Mouse (Mus musculus) adrenal gland, postnatal 10 days (tissue): ENCODE measurements around the gene Wdr17. TPM values are rescaled to one million over a fixed set of nuclear protein-coding genes. Genes with fewer than 3 reads are reported as not detected.

Experiments
- DNase-seq: peaks from one replicate; pipeline ENCODE4 v3.0.0; 2021; ENCODE audit warnings: mixed read lengths
- total RNA-seq, 2 experiments: library from RNA; stranded (reverse); gene quantifications; 2 replicates each; pipeline ENCODE4 v1.2.3; 2021

Wdr17 gene
- total RNA-seq, 2 experiments from 2014 or later: 0.54 to 0.64 TPM

GRCm38 (mm10) chr8:54597386-54597785 lies 289.6 kb downstream of the Wdr17 start:
- DNase-seq: no peak

DNA sequence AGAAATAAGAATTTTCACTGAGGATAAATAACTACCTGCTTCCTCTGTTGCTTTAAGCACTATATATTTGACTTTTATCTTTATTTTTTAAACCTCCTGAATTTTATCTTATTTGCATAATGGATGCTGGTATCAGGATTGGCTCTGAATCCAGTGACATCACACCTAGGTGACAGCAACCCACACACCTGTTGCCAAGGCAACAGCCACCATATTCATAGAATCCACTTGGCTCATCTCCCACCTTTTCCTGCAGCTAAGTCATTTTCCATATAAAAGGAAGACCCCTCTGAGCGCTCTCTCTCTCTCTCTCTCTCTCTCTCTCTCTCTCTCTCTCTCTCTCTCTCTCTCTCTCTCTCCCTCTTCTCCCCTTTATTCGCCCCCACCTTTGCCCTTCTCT lies 290.0 kb downstream of the Wdr17 start:
- no peak for DNase-seq

DNA sequence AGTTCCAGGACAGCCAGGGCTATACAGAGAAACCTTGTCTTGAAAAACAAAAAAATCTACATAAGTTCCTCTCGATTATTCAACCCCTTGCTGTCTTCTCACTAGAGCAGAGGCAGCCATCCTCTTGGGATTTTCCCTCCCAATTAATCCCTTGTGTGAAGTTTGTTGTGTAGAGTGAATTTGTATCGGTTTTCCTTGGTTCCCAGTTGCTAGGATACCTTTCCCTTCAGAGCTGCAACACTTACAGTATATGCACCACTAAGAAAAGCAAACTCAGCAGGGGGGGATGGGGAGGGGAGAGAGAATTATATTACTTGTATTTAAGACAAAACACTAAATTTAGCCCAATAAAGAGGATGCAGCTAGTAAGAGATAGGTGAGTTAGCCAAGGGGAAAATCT lies 290.9 kb downstream of the Wdr17 start:
- DNase-seq: no peak

DNA sequence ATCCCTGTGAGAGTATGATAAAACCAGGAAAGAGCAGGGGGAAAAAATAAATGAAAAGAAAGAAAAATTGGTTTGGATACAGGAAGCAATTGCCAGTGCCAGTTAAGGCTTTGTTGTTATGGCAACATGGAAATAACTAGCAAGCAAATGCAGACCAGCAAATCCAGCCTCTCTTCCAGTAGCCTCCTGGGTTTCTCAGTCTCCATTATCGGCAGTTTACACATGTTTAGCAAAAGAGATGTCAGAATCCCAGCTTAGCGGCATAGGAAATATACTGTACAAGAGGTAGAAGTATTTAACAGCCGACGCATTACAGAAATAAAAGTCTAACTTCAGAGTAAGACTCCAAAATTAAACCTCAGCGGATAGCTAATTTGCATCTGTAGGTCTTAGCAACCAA lies 292.4 kb downstream of the Wdr17 start:
- DNase-seq: no peak

GRCm38 (mm10) chr8:54582886-54583285 lies 304.1 kb downstream of the Wdr17 start:
- DNase-seq: no peak

DNA sequence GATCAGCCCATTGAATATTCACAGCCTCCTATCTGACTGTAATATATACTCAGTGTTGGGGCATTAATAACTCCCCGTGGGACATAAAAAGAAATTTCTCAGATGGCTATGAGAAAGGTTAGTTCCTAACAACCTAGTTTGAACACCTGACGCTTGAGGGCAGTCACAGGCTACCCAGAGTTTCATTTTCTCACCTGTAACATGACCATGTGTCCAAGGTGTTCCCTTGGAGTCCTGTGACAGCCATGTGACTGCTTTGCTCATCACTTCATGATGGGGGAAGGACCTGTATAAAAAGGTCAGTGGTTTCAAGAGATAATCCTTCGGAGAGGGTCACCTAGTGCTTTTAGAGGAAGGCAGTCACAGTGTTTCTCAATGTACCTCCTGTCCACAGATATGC lies 305.5 kb downstream of the Wdr17 start:
- no peak for DNase-seq

Other genes with a start within 250 kb of the Wdr17 start
- 1 to 10 TPM; 6.6 to 7.2 TPM for gene Gpm6a, start 67.7 kb upstream of the Wdr17 start, total RNA-seq